Mouse (Mus musculus): ENCODE results near the gene Nr1d1. TPM values are rescaled to one million over a fixed set of nuclear protein-coding genes. Genes with fewer than 3 reads are reported as not detected.

The Nr1d1 gene
- total and polyA plus RNA-seq, 3 experiments, result 2.0 to 5.6 TPM; not detected in 1

DNA sequence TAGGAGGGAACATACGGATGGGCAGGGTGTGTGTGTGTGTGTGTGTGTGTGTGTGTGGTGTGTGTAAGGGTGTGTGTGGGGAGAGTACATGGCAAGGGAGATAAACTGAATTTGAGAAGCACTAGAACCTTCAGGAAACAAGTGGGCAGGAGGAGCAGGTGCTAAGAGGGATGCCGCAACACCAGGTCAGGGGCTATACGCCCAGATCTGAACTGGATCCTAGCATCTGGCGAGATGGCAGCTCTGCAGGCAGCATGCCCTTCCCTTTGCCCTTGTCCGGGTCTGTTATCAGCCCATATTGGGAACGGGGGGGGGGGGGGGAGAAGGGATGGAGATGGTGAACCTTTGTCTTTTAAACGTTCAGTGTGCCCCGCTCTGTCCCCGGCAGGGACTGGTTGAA lies 36.2 kb downstream of the Nr1d1 start:
- Histone ChIP-seq H3K27ac (ENCODE audit: control insufficient read depth, low read depth, low read length) (no peak overlapping the region), H3K9ac (ENCODE audit: control insufficient read depth, low read depth, low read length, poor library complexity, severe bottlenecking) (no peak overlapping the region)
- TF ChIP-seq ELF1 (IDR thresholded peaks at IDR 0.05; ENCODE audit: low read depth, low read length) (no peak), UBTF (IDR thresholded peaks at IDR 0.05; ENCODE audit: borderline replicate concordance, insufficient read depth, low read depth, low read length) (no peak), NRF1 (IDR thresholded peaks at IDR 0.05; ENCODE audit: insufficient read depth, low read depth, low read length, poor library complexity, severe bottlenecking) (no peak), MAX (IDR thresholded peaks at IDR 0.05; ENCODE audit: low read length) (no peak), ZNF384 (IDR thresholded peaks at IDR 0.05; ENCODE audit: low read depth, low read length) (no peak), BHLHE40 (IDR thresholded peaks at IDR 0.05; ENCODE audit: borderline replicate concordance, low read depth, low read length) (no peak), ZKSCAN1 (IDR thresholded peaks at IDR 0.05; ENCODE audit: low read depth, low read length) (no peak), TAL1 (IDR thresholded peaks at IDR 0.05; ENCODE audit: low read length) (0 out of 2 replicates have a peak, but pooled peaks have one; percentile 13), MYB (IDR thresholded peaks at IDR 0.05; ENCODE audit: low read depth, low read length) (no peak), TBP (IDR thresholded peaks at IDR 0.05; ENCODE audit: low read depth, low read length) (no peak), MEF2A (IDR thresholded peaks at IDR 0.05; ENCODE audit: extremely low read depth, insufficient replicate concordance, low read depth, low read length, poor library complexity, severe bottlenecking) (no peak), RAD21 (IDR thresholded peaks at IDR 0.05; ENCODE audit: low read depth, low read length) (no peak), CHD1 (IDR thresholded peaks at IDR 0.05; ENCODE audit: low read depth, low read length) (no peak), EP300 (IDR thresholded peaks at IDR 0.05; ENCODE audit: low read depth in 1 of 2, low read length in 2 of 2) (0 out of 4 replicates have a peak, but pooled peaks have one; percentile 12 to 26), HCFC1 (IDR thresholded peaks at IDR 0.05; ENCODE audit: low read depth, low read length) (no peak), ETS1 (IDR thresholded peaks at IDR 0.05; ENCODE audit: low read depth, low read length) (0 out of 2 replicates have a peak, but pooled peaks have one; percentile 9), MAZ (IDR thresholded peaks at IDR 0.05; ENCODE audit: low read depth, low read length) (0 out of 2 replicates have a peak, but pooled peaks have one; percentile 41), POLR2AphosphoS5 (IDR thresholded peaks at IDR 0.05; ENCODE audit: borderline replicate concordance, low read depth, low read length) (no peak), SMC3 (IDR thresholded peaks at IDR 0.05; ENCODE audit: low read depth, low read length) (no peak), POLR2AphosphoS2 (IDR thresholded peaks at IDR 0.05; ENCODE audit: low read length) (no peak), TCF12 (IDR thresholded peaks at IDR 0.05; ENCODE audit: low read depth, low read length) (0 out of 2 replicates have a peak, but pooled peaks have one; percentile 29), RCOR1 (IDR thresholded peaks at IDR 0.05; ENCODE audit: low read depth, low read length) (0 out of 2 replicates have a peak, but pooled peaks have one; percentile 15), E2F4 (IDR thresholded peaks at IDR 0.05; ENCODE audit: borderline replicate concordance, low read depth, low read length) (no peak)

More for the DNA sequence above, 36.2 kb downstream of the Nr1d1 start:
- peaks cover 6% of the 10 kb centered on the region; the same call in 1 of the 2 replicates for H3K79me2 ChIP-seq (ENCODE audit: control insufficient read depth, insufficient read depth, low read length, poor library complexity)
- peak; percentile 47 for DNase-seq (ENCODE audit: low read depth, low spot score)
- no peaks in the 10 kb centered on the region for H3K27me3 ChIP-seq (ENCODE audit: control insufficient read depth in 1 of 2, insufficient read depth in 2 of 2, low read length in 2 of 2)
- H3K9me3 ChIP-seq (replicated peaks; ENCODE audit: insufficient read depth, low read length), result no peaks in the 10 kb centered on the region
- peaks cover 0 to 21% of the 10 kb centered on the region in 2 experiments; a peak in 2 of 4 replicates for H3K36me3 ChIP-seq (ENCODE audit: control insufficient read depth in 1 of 2, insufficient read depth in 2 of 2, low read length in 2 of 2)
- no peak overlapping the region for H3K4me3 ChIP-seq (ENCODE audit: control insufficient read depth in 1 of 2, insufficient read depth in 1 of 2, low read depth in 2 of 2, low read length in 2 of 2)
- peaks cover 9 to 32% of the 10 kb centered on the region in 2 experiments for H3K4me1 ChIP-seq (ENCODE audit: control insufficient read depth in 1 of 2, insufficient read depth in 2 of 2, low read length in 2 of 2)

Data from MEL (cell line).